Mouse (Mus musculus) lung, embryonic 15.5 days (tissue): ENCODE data around the gene Tmc2. TPM values are rescaled to one million over a fixed set of nuclear protein-coding genes. Genes with fewer than 3 reads are reported as not detected.
A peak's percentile ranks its signal among the peaks of the same experiment; 100 is the strongest.

ENCODE experiments used
- ATAC-seq: fragments of 200-750 bp; cut with Nextera tagmentation; 2 replicates; pipeline ENCODE4 v1.8.0; 2017; ENCODE audit warnings: moderate number of reproducible peaks, borderline replicate concordance; ENCODE audit not compliant: low FRiP score, low TSS enrichment; ENCODE audit errors: extremely low read depth
- H3K27ac ChIP-seq: fragments of 300-500 bp; sonication (generic); 2 replicates; pipeline ENCODE4 v1.5.1; 2015; ENCODE audit warnings: moderate library complexity, mild to moderate bottlenecking, inconsistent platforms
- H3K27me3 ChIP-seq: fragments of 300-500 bp; sonication (generic); 2 replicates; pipeline ENCODE4 v1.6.1; 2015; ENCODE audit warnings: inconsistent platforms
- H3K36me3 ChIP-seq: fragments of 300-500 bp; sonication (generic); 2 replicates; pipeline ENCODE4 v1.6.1; 2015; ENCODE audit warnings: inconsistent platforms
- H3K4me1 ChIP-seq: fragments of 300-500 bp; sonication (generic); 2 replicates; pipeline ENCODE4 v1.6.1; 2015; ENCODE audit warnings: inconsistent platforms
- H3K4me2 ChIP-seq: fragments of 300-500 bp; sonication (generic); 2 replicates; pipeline ENCODE4 v1.6.1; 2015; ENCODE audit warnings: inconsistent platforms, mild to moderate bottlenecking, moderate library complexity
- H3K4me3 ChIP-seq: fragments of 300-500 bp; sonication (generic); 2 replicates; pipeline ENCODE4 v1.5.1; 2015; ENCODE audit warnings: mild to moderate bottlenecking, inconsistent platforms
- H3K9ac ChIP-seq: fragments of 300-500 bp; sonication (generic); 2 replicates; pipeline ENCODE4 v1.6.1; 2015; ENCODE audit warnings: inconsistent platforms
- H3K9me3 ChIP-seq: fragments of 300-500 bp; sonication (generic); 2 replicates; pipeline ENCODE4 v1.6.1; 2016; ENCODE audit warnings: inconsistent platforms
- WGBS: fragments of 180-500 bp; shearing (Covaris S2); methylation state at CpG from one replicate; pipeline ENCODE4 v1.1.7; 2015; 5-methylcytosine and 5-hydroxymethylcytosine counted together
- polyA plus RNA-seq: library from polyadenylated mRNA; unstranded; fragments of >200 nt; fragmentation: Nextera tagmentation; extraction: Ambion mirVana; gene quantifications from 2 replicates; pipeline ENCODE4 v1.2.1, GENCODE M21; 2015

Tmc2 gene
- polyA plus RNA-seq, 1 experiment from 2014 or later = not detected

DNA sequence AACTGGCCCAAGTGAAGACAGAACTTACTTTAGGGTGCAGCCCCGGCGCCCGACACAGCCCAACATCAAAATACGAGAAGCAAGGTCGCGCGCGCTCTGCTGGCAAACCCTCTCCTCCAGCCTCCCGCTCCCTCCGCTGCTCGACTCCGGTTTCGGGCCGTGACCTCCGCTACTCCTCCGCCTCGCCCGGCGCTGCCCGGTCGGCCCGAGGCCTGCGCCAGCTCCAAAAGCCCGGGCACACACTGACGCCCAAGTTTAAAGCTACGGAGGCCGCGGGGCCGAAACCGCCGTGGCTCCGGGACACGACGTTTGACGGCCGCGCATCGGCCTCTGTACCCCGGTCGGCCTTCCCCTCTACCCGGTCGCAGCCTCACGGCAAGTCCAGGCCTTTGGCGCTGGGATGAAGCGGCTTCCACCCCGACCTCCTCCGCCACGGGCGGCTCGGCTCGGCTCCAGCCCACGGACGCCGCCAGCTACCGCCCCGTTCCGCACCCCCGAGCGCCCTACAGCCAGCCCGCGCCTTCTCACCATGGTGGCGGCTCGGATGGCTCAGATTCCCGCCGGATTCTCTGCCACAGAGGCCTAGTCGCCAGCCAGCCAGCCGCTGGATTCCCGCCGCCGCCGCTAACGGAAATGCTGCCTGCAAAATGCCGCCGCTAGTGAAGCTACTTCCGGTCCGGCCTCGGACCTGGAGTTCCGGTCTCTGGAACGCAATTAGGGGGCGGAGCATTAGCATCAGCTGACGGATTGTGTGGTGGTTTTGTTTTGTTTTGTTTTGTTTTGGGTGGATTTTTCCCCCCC, 16.1 kb upstream of the Tmc2 start, which contains the start of gene Snrpb:
Gene Snrpb, minus strand, starts transcription at position 698 of the 801 bp plus-strand sequence.
- peak; percentile 91 for ATAC-seq
- Histone ChIP-seq H3K4me2 (peak within 1 kb of the TSS; percentile 66), H3K27me3 (no peaks in the 10 kb centered on the region), H3K4me1 (peaks cover 16% of the 10 kb centered on the region), H3K9ac (peak within 1 kb of the TSS; percentile 99), H3K4me3 (peak within 1 kb of the TSS; percentile 80), H3K27ac (peak within 1 kb of the TSS; percentile 87), H3K36me3 (peaks cover 32% of the 10 kb centered on the region), H3K9me3 (no peaks in the 10 kb centered on the region)
- under 1% methylated on average over 81 of the region's 81 CpGs for WGBS

DNA sequence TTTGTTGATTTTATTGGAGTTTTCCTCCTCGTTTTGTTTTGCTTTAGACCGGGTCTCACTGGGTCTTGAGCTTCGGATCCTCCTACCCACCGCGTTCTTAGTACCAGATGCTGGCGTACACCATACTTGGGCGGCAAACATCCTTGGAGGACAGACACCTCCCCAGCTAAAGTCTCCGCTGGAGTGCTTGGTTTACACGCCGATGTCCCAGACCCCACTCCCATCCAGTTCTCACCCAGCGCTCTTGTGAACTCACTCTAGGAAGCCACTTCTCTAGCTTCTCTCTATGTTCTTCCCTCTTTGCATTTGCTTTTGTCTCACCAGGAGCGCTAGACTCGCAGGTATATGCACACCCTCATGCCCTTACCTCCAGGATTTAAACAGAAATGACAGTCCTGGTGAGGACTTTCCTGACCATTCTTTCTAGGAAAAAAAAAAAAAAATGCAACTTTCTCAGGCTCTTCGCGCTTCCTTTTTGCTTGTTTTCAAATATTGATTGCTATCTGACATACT, 15.4 kb upstream of the Tmc2 start:
- under 1% methylated on average over 15 of the region's 15 CpGs for WGBS
- H3K36me3 ChIP-seq = peaks cover 26% of the 10 kb centered on the region
- H3K4me1 ChIP-seq = peaks cover 16% of the 10 kb centered on the region
- H3K27ac ChIP-seq = peak overlapping the region; percentile 87; the same call in 1 of the 2 replicates
- peak overlapping the region; percentile 66 for H3K4me2 ChIP-seq
- no peaks in the 10 kb centered on the region for H3K27me3 ChIP-seq
- no peaks in the 10 kb centered on the region for H3K9me3 ChIP-seq
- peak overlapping the region; percentile 80 for H3K4me3 ChIP-seq
- H3K9ac ChIP-seq = peak overlapping the region; percentile 42
- peak; percentile 73 for ATAC-seq

DNA sequence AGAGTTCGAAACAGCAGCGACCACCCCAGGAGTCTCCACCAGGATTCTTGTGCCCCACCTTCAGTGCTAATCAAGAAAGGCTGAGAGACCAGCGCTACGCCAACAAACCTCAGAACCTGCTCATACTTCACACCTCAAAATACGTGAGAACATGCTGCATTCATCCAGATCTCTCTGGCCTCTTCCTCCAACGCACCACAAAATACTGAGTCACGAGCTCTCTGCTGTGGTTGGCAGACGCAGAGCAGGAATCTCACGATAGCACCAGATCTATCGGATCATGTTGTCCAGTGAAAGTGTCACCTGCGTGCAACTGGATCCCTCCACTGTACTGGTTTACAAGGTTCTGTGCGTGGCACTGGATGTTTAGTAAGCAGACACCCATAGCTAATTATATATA, 6.6 kb upstream of the Tmc2 start:
- Histone ChIP-seq H3K4me1 (no peaks in the 10 kb centered on the region), H3K4me2 (no peak overlapping the region), H3K4me3 (no peak overlapping the region), H3K27me3 (no peaks in the 10 kb centered on the region), H3K27ac (no peak overlapping the region), H3K36me3 (no peaks in the 10 kb centered on the region), H3K9ac (no peak overlapping the region), H3K9me3 (no peaks in the 10 kb centered on the region)
- WGBS = 85% methylated on average over 12 of the region's 12 CpGs
- no peak for ATAC-seq

DNA sequence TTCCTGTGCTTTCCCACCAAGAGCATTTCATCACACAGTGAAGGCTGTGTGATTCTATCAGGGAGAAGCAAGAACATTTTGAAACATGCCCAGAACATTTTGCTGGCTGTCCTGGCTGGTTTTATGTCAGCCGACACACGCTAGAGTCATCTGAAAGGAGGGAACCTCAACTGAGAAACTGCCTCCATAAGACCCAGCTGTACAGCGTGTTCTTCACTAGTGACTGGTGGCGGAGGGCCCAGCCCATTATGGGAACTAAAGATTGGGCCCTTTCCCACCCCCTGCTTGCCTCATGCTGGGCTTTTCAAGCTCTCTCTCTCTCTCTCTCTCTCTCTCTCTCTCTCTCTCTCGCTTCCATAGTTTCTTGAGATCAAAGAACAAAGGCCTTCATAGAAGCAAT, 6.0 kb downstream of the Tmc2 start:
- no peaks in the 10 kb centered on the region for H3K27me3 ChIP-seq
- H3K36me3 ChIP-seq = no peaks in the 10 kb centered on the region
- 65% methylated on average over 5 of the region's 5 CpGs for WGBS
- no peak overlapping the region for H3K9ac ChIP-seq
- no peak overlapping the region for H3K4me3 ChIP-seq
- no peak for ATAC-seq
- no peaks in the 10 kb centered on the region for H3K4me1 ChIP-seq
- H3K4me2 ChIP-seq = no peak overlapping the region
- no peak overlapping the region for H3K27ac ChIP-seq
- no peaks in the 10 kb centered on the region for H3K9me3 ChIP-seq

DNA sequence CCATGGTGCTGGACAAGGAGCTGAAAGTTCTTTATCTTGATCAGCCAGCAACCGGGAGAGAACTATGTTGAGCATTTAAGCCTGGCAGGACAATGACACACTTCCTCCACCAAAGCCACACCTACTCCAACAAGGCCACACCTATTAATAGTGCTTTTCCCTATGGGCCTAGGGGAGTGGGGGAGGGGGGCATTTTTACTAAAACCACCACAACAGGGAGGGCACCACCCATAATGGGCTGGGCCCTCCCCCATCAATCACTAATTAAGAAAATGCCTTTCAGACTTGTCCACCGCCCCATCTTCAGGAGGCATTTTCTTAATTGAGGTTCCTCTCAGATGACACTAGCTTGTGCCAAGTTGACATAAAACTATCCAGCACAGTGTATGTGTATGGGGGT, 12.4 kb downstream of the Tmc2 start:
- no peaks in the 10 kb centered on the region for H3K4me1 ChIP-seq
- no peaks in the 10 kb centered on the region for H3K9me3 ChIP-seq
- H3K4me2 ChIP-seq = no peak overlapping the region
- H3K27ac ChIP-seq = no peak overlapping the region
- H3K4me3 ChIP-seq = no peak overlapping the region
- no peak for ATAC-seq
- no peak overlapping the region for H3K9ac ChIP-seq
- WGBS = 57% methylated on average over 2 of the region's 2 CpGs
- H3K36me3 ChIP-seq = no peaks in the 10 kb centered on the region
- H3K27me3 ChIP-seq = no peaks in the 10 kb centered on the region

DNA sequence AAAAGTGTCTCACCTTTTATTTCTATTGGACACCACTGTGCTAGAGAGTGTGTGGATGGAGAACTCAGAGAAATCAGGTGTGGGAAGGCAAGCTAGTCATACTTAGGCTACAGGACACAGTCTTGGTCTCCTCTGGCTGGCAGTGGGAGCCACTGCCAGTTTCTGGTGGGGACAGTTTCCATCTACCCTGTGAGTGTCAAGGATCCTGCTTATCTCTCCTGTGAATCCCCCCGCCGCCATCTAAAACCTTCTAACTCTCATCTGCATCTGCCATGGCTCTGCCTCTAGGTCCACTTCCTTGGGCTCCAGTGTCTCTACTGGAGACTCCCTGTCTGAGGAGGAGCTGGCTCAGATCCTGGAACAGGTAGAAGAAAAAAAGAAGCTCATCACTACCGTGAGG, 13.0 kb downstream of the Tmc2 start:
- H3K4me1 ChIP-seq = no peaks in the 10 kb centered on the region
- H3K9ac ChIP-seq = no peak overlapping the region
- H3K36me3 ChIP-seq = no peaks in the 10 kb centered on the region
- H3K4me3 ChIP-seq = no peak overlapping the region
- WGBS = 87% methylated on average over 3 of the region's 3 CpGs
- H3K9me3 ChIP-seq = no peaks in the 10 kb centered on the region
- ATAC-seq = no peak
- no peak overlapping the region for H3K4me2 ChIP-seq
- H3K27ac ChIP-seq = no peak overlapping the region
- H3K27me3 ChIP-seq = no peaks in the 10 kb centered on the region

DNA sequence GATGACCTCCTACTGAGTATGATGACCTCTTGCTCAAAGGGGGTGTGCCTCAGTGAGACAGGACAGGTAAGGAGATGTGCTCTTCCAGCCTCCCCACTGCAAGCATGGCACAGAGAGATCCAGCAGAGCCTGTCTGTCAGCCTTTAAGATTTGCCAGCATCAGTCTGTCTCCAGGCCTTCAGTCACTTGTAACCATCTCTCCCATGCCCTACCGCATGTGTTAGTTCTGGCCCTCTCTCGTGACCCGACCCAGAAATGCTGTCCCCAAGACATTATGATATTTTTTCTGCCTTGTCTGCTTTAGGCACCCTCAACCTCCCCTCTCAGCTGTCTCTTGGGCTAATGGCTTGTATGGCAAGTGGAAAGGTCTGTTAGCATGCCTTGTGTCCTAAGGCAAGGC, 14.6 kb downstream of the Tmc2 start:
- no peak overlapping the region for H3K4me3 ChIP-seq
- no peaks in the 10 kb centered on the region for H3K27me3 ChIP-seq
- ATAC-seq = no peak
- no peak overlapping the region for H3K4me2 ChIP-seq
- H3K9me3 ChIP-seq = no peaks in the 10 kb centered on the region
- 96% methylated on average over 3 of the region's 3 CpGs for whole genome bisulfite sequencing
- H3K36me3 ChIP-seq = no peaks in the 10 kb centered on the region
- no peaks in the 10 kb centered on the region for H3K4me1 ChIP-seq
- no peak overlapping the region for H3K9ac ChIP-seq
- no peak overlapping the region for H3K27ac ChIP-seq

DNA sequence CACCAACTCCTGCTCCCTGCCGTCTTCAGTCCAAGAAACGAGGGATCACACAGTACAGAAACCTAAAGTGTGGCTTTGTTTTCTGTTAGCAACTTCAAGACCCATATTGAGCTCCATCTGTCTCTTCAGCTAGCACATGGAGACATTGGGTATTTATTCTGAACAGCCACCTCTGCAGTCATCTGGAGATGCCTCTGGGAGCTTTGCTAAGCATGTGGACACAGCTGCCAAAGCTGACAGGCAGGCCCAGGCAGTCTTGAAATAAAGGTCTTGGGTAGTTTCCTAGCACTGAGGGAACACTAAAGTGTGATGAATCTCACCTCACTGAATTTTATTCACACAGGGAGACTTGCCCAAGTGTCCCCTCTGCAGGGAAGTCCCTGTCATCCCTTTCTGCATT, 16.6 kb downstream of the Tmc2 start:
- Histone ChIP-seq H3K4me1 (no peaks in the 10 kb centered on the region), H3K9me3 (no peaks in the 10 kb centered on the region), H3K27ac (no peak overlapping the region), H3K9ac (no peak overlapping the region), H3K27me3 (no peaks in the 10 kb centered on the region), H3K4me3 (no peak overlapping the region), H3K4me2 (no peak overlapping the region), H3K36me3 (no peaks in the 10 kb centered on the region)
- ATAC-seq = no peak
- WGBS = 65% methylated on average over 2 of the region's 2 CpGs

DNA sequence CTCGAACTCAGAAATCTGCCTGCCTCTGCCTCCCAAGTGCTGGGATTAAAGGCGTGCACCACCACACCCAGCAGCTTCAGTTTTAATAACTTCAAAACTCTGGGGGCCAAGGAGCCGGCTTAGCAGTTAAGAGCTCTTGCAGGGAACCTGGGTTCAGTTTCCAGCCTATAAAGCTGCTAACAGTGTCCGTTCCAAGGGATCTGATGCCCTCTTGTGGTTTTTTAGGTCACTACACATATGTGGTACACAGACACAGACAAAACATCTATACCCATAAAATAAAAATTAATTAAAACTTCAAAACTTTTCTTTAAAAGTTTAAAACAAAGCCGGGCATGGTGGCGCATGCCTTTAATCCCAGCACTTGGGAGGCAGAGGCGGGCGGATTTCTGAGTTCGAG, 51.9 kb downstream of the Tmc2 start:
- Histone ChIP-seq H3K4me3 (no peak overlapping the region), H3K27ac (no peak overlapping the region), H3K9ac (no peak overlapping the region), H3K27me3 (no peaks in the 10 kb centered on the region), H3K4me2 (no peak overlapping the region), H3K9me3 (no peaks in the 10 kb centered on the region), H3K4me1 (no peaks in the 10 kb centered on the region), H3K36me3 (no peaks in the 10 kb centered on the region)
- no peak for ATAC-seq
- WGBS = 47% methylated on average over 9 of the region's 9 CpGs

DNA sequence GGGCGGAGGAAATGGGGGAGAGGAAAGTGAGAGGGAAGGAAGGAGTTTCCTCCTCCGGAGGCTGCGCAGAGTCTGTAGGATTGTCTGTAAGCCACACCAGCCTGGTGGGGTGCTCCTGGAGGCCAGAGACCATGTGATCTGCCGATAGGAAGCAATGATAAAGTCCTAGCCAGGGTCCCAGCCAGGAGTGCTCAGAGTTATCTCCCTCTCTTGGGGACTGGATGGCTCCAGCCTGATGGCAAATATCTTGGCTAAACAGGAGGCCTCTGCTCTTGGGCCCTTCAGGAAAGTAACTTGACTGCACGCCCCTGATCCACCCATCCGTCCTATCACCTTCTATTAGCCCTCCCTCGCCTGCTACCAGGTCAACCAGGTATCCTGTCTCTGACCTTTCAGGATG, 53.2 kb downstream of the Tmc2 start:
- H3K27ac ChIP-seq = no peak overlapping the region
- no peaks in the 10 kb centered on the region for H3K27me3 ChIP-seq
- H3K4me1 ChIP-seq = no peaks in the 10 kb centered on the region
- H3K9ac ChIP-seq = no peak overlapping the region
- 63% methylated on average over 7 of the region's 7 CpGs for WGBS
- no peaks in the 10 kb centered on the region for H3K36me3 ChIP-seq
- H3K4me3 ChIP-seq = no peak overlapping the region
- no peaks in the 10 kb centered on the region for H3K9me3 ChIP-seq
- no peak for ATAC-seq
- no peak overlapping the region for H3K4me2 ChIP-seq

DNA sequence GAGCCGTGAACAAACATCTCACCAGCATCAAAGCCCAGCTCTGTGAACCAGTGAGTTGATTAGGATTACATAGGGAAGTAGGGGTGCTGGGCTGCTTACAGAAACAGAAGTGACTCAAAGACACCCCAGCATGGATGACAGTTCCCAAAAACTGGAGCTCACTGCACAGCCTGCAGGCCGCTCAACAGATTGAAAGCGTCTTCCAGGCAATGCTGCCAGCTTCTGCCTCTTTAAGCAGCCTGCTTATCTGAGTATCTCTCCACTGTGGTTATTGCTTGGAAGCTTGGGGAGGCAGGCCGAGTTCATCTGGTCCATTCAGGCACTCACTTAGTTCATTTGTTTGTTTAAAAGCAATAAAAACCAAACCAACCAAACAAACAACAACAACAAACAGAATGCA, 61.8 kb downstream of the Tmc2 start:
- H3K27ac ChIP-seq = no peak overlapping the region
- no peaks in the 10 kb centered on the region for H3K4me1 ChIP-seq
- no peak overlapping the region for H3K9ac ChIP-seq
- H3K27me3 ChIP-seq = no peaks in the 10 kb centered on the region
- no peak overlapping the region for H3K4me2 ChIP-seq
- WGBS = 59% methylated on average over 4 of the region's 4 CpGs
- ATAC-seq = no peak
- no peaks in the 10 kb centered on the region for H3K9me3 ChIP-seq
- no peaks in the 10 kb centered on the region for H3K36me3 ChIP-seq
- H3K4me3 ChIP-seq = no peak overlapping the region

DNA sequence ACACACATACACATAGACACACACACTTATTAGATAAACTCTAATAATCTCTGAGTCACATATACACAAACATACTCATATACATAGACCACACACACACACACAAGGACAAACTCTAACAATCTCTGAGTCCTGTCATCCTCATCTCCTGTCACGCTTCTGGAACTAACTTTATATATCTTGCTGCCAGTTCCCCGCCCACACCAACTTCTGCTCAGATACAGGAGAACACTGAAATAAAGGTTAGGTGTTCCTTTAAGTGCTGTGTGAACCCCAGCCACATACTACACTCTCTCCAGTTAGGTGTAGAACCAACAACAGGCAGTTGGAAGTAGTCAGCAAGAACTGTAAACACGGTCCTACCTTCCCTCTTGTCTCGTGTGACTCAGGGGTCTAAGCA, 65.8 kb downstream of the Tmc2 start:
- no peaks in the 10 kb centered on the region for H3K9me3 ChIP-seq
- no peak for ATAC-seq
- 71% methylated on average over 4 of the region's 4 CpGs for WGBS

More for the DNA sequence above, 65.8 kb downstream of the Tmc2 start:
- H3K4me2 ChIP-seq = no peak overlapping the region
- no peaks in the 10 kb centered on the region for H3K4me1 ChIP-seq
- no peaks in the 10 kb centered on the region for H3K27me3 ChIP-seq
- no peak overlapping the region for H3K9ac ChIP-seq
- no peaks in the 10 kb centered on the region for H3K36me3 ChIP-seq
- no peak overlapping the region for H3K4me3 ChIP-seq
- H3K27ac ChIP-seq = no peak overlapping the region
